Mouse (Mus musculus) heart, postnatal 0 days (tissue): ENCODE data around the gene Setmar.

ENCODE experiments used
- CTCF ChIP-seq: IDR thresholded peaks from 2 replicates; pipeline ENCODE4 v1.5.1; 2016; ENCODE audit warnings: antibody characterized with exemption, control low read depth, low read depth
- EP300 ChIP-seq: IDR thresholded peaks from 2 replicates; pipeline ENCODE4 v1.6.1; 2016; ENCODE audit warnings: antibody characterized with exemption, low read depth

- TF ChIP-seq CTCF, result no peak
- TF ChIP-seq EP300, result no peak
These were observed 28.6 kb downstream of the Setmar start for GRCm38 (mm10) chr6:108093449-108093848.
